Mouse (Mus musculus) midbrain, embryonic 10.5 days (tissue): Measurements from ENCODE around the gene Arl4c. TPM values are rescaled to one million over a fixed set of nuclear protein-coding genes. Genes with fewer than 3 reads are reported as not detected.

ENCODE experiments used
- DNase-seq: peaks from one replicate; pipeline ENCODE4 v3.0.0-alpha.2; 2017; ENCODE audit warnings: low spot score
- H3K27ac ChIP-seq: fragments of 300-500 bp; sonication (generic); replicated peaks from 2 replicates; pipeline ENCODE4 v1.5.1; 2016; ENCODE audit warnings: mild to moderate bottlenecking
- H3K27me3 ChIP-seq: fragments of 300-500 bp; sonication (generic); 2 replicates; pipeline ENCODE4 v1.6.1; 2016; ENCODE audit warnings: low read depth, mild to moderate bottlenecking; ENCODE audit not compliant: poor library complexity, severe bottlenecking
- H3K36me3 ChIP-seq: fragments of 300-500 bp; sonication (generic); 2 replicates; pipeline ENCODE4 v1.6.1; 2016; ENCODE audit warnings: mild to moderate bottlenecking, moderate library complexity
- H3K4me1 ChIP-seq: fragments of 300-500 bp; sonication (generic); 2 replicates; pipeline ENCODE4 v1.6.1; 2016
- H3K4me3 ChIP-seq: fragments of 300-500 bp; sonication (generic); 2 replicates; pipeline ENCODE4 v1.5.1; 2016; ENCODE audit warnings: mild to moderate bottlenecking, moderate library complexity
- H3K9me3 ChIP-seq: fragments of 300-500 bp; sonication (generic); replicated peaks from 2 replicates; pipeline ENCODE4 v1.6.1; 2016; ENCODE audit warnings: mild to moderate bottlenecking
- WGBS: fragments of 180-500 bp; shearing (Covaris S2); methylation state at CpG from one replicate; pipeline ENCODE4 v1.1.7; 2016; 5-methylcytosine and 5-hydroxymethylcytosine counted together
- polyA plus RNA-seq: library from polyadenylated mRNA; unstranded; fragments of >200 nt; fragmentation: Nextera tagmentation; extraction: Ambion mirVana; gene quantifications from 2 replicates; pipeline ENCODE4 v1.2.1, GENCODE M21; 2016

Gene Arl4c
- polyA plus RNA-seq, 1 experiment from 2014 or later: 18.6 TPM

DNA sequence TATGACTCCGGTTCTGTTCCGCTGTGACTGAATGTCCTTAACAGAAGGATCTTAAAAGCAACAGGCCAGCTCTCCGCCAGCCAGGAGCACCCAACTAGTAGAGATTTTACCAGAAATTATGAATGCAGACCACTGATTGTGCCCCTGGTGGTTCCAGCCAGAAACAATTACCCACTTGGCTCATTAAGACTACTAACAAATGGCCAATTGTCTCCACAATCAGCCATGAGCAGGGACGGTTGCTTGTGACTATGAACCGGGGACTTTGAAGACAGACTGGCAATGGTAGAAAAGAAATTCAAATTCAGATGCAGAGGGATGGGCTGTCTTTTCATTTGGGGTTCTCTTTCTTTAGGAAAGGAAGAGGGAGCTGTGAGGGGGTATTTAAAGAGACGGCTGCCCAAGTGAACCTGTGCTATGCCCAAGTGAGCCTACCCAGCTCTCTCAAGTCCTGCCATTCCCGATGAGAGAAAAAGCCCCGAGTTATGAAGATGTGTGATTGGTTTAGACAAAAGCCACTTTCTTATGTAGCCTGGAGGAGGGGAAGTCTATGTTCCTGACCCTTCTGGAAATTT lies 78.4 kb downstream of the Arl4c start:
- Histone ChIP-seq H3K4me1 (peaks cover 11% of the 10 kb centered on the region), H3K36me3 (no peaks in the 10 kb centered on the region), H3K27me3 (no peaks in the 10 kb centered on the region), H3K27ac (no peak overlapping the region), H3K4me3 (no peak overlapping the region), H3K9me3 (no peaks in the 10 kb centered on the region)
- WGBS: 84% methylated on average over 8 of the region's 8 CpGs
- no peak for DNase-seq

Other genes starting within 250 kb of the Arl4c start
- gene Glrp1, start 192.2 kb downstream of the Arl4c start, polyA plus RNA-seq: not detected in 2 replicates